Mouse (Mus musculus): Measurements from ENCODE around the gene Klf6. TPM values are rescaled to one million over a fixed set of nuclear protein-coding genes. Genes with fewer than 3 reads are reported as not detected.

Gene Klf6
- polyA plus RNA-seq, 1 experiment from 2014 or later: 42.6 TPM

- H3K9me3 ChIP-seq: no peaks in the 10 kb centered on the region
- H3K4me3 ChIP-seq: no peak overlapping the region
- WGBS: 77% methylated on average over 3 of the region's 3 CpGs
- H3K27me3 ChIP-seq (ENCODE audit: poor library complexity, severe bottlenecking): no peaks in the 10 kb centered on the region
- DNase-seq (ENCODE audit: extremely low spot score, low spot score): no peak
- H3K4me1 ChIP-seq: no peaks in the 10 kb centered on the region
- no peaks in the 10 kb centered on the region for H3K36me3 ChIP-seq (replicated peaks)
- H3K27ac ChIP-seq: no peak overlapping the region
Measured at GRCm38 (mm10) chr13:5890035-5890434, 28.8 kb downstream of the Klf6 start.

GRCm38 (mm10) chr13:5892684-5893447 lies 31.6 kb downstream of the Klf6 start:
- no peaks in the 10 kb centered on the region for H3K27me3 ChIP-seq (ENCODE audit: poor library complexity, severe bottlenecking)
- DNase-seq (ENCODE audit: extremely low spot score, low spot score): no peak
- no peaks in the 10 kb centered on the region for H3K9me3 ChIP-seq
- H3K27ac ChIP-seq: no peak overlapping the region
- 84% methylated on average over 9 of the region's 9 CpGs for WGBS
- 0 out of 2 replicates have a peak, but pooled peaks cover 3% of the 10 kb centered on the region for H3K4me1 ChIP-seq
- no peaks in the 10 kb centered on the region for H3K36me3 ChIP-seq (replicated peaks)
- no peak overlapping the region for H3K4me3 ChIP-seq

GRCm38 (mm10) chr13:5894910-5895309 lies 33.6 kb downstream of the Klf6 start:
- no peaks in the 10 kb centered on the region for H3K27me3 ChIP-seq (ENCODE audit: poor library complexity, severe bottlenecking)
- no peak overlapping the region for H3K4me3 ChIP-seq
- no peak overlapping the region for H3K27ac ChIP-seq
- no peaks in the 10 kb centered on the region for H3K9me3 ChIP-seq
- H3K36me3 ChIP-seq (replicated peaks): no peaks in the 10 kb centered on the region
- H3K4me1 ChIP-seq: peaks cover 7% of the 10 kb centered on the region
- WGBS: 75% methylated on average over 3 of the region's 3 CpGs
- DNase-seq (ENCODE audit: extremely low spot score, low spot score): no peak

GRCm38 (mm10) chr13:5895851-5896250 lies 34.6 kb downstream of the Klf6 start:
- H3K4me3 ChIP-seq: no peak overlapping the region
- H3K4me1 ChIP-seq: peaks cover 12% of the 10 kb centered on the region
- H3K36me3 ChIP-seq (replicated peaks): no peaks in the 10 kb centered on the region
- H3K27me3 ChIP-seq (ENCODE audit: poor library complexity, severe bottlenecking): no peaks in the 10 kb centered on the region
- no peak for DNase-seq (ENCODE audit: extremely low spot score, low spot score)
- no peak overlapping the region for H3K27ac ChIP-seq
- no peaks in the 10 kb centered on the region for H3K9me3 ChIP-seq
- WGBS: 79% methylated on average over 3 of the region's 3 CpGs

GRCm38 (mm10) chr13:5897176-5897959 lies 36.1 kb downstream of the Klf6 start:
- no peak overlapping the region for H3K27ac ChIP-seq
- no peaks in the 10 kb centered on the region for H3K9me3 ChIP-seq
- 82% methylated on average over 14 of the region's 14 CpGs for WGBS
- no peaks in the 10 kb centered on the region for H3K27me3 ChIP-seq (ENCODE audit: poor library complexity, severe bottlenecking)
- no peak for DNase-seq (ENCODE audit: extremely low spot score, low spot score)
- no peak overlapping the region for H3K4me3 ChIP-seq
- no peaks in the 10 kb centered on the region for H3K36me3 ChIP-seq (replicated peaks)
- peaks cover 12% of the 10 kb centered on the region for H3K4me1 ChIP-seq

GRCm38 (mm10) chr13:5899021-5899420 lies 37.7 kb downstream of the Klf6 start:
- Histone ChIP-seq H3K4me1 (peaks cover 12% of the 10 kb centered on the region), H3K4me3 (no peak overlapping the region), H3K9me3 (no peaks in the 10 kb centered on the region), H3K27ac (no peak overlapping the region), H3K27me3 (ENCODE audit: poor library complexity, severe bottlenecking) (no peaks in the 10 kb centered on the region), H3K36me3 (replicated peaks) (no peaks in the 10 kb centered on the region)
- no peak for DNase-seq (ENCODE audit: extremely low spot score, low spot score)
- 76% methylated on average over 1 of the region's 1 CpGs for WGBS

- H3K4me1 ChIP-seq: peaks cover 12% of the 10 kb centered on the region
- H3K27ac ChIP-seq: no peak overlapping the region
- 48% methylated on average over 3 of the region's 3 CpGs for WGBS
- no peak overlapping the region for H3K4me3 ChIP-seq
- no peaks in the 10 kb centered on the region for H3K9me3 ChIP-seq
- no peak for DNase-seq (ENCODE audit: extremely low spot score, low spot score)
- no peaks in the 10 kb centered on the region for H3K36me3 ChIP-seq (replicated peaks)
- no peaks in the 10 kb centered on the region for H3K27me3 ChIP-seq (ENCODE audit: poor library complexity, severe bottlenecking)
Measured at GRCm38 (mm10) chr13:5899641-5900040, 38.4 kb downstream of the Klf6 start.

- H3K9me3 ChIP-seq: no peaks in the 10 kb centered on the region
- H3K27ac ChIP-seq: no peak overlapping the region
- H3K4me1 ChIP-seq: no peaks in the 10 kb centered on the region
- no peaks in the 10 kb centered on the region for H3K27me3 ChIP-seq (ENCODE audit: poor library complexity, severe bottlenecking)
- DNase-seq (ENCODE audit: extremely low spot score, low spot score): no peak
- no peak overlapping the region for H3K4me3 ChIP-seq
- 87% methylated on average over 3 of the region's 3 CpGs for WGBS
- H3K36me3 ChIP-seq (replicated peaks): no peaks in the 10 kb centered on the region
Measured at GRCm38 (mm10) chr13:5913201-5913600, 51.9 kb downstream of the Klf6 start.

- H3K27ac ChIP-seq: no peak overlapping the region
- H3K36me3 ChIP-seq (replicated peaks): no peaks in the 10 kb centered on the region
- no peaks in the 10 kb centered on the region for H3K4me1 ChIP-seq
- H3K27me3 ChIP-seq (ENCODE audit: poor library complexity, severe bottlenecking): no peaks in the 10 kb centered on the region
- H3K4me3 ChIP-seq: no peak overlapping the region
- no peak for DNase-seq (ENCODE audit: extremely low spot score, low spot score)
- H3K9me3 ChIP-seq: no peaks in the 10 kb centered on the region
Measured at GRCm38 (mm10) chr13:5917360-5917759, 56.1 kb downstream of the Klf6 start.

GRCm38 (mm10) chr13:5919966-5920365 lies 58.7 kb downstream of the Klf6 start:
- H3K36me3 ChIP-seq (replicated peaks): no peaks in the 10 kb centered on the region
- DNase-seq (ENCODE audit: extremely low spot score, low spot score): no peak
- 88% methylated on average over 4 of the region's 4 CpGs for WGBS

More at GRCm38 (mm10) chr13:5919966-5920365, 58.7 kb downstream of the Klf6 start:
- Histone ChIP-seq H3K27ac (no peak overlapping the region), H3K4me1 (no peaks in the 10 kb centered on the region), H3K9me3 (no peaks in the 10 kb centered on the region), H3K27me3 (ENCODE audit: poor library complexity, severe bottlenecking) (no peaks in the 10 kb centered on the region), H3K4me3 (no peak overlapping the region)

Small RNA genes lying within 50 kb of the gene (microRNA-seq; reads per million reads assigned to microRNA genes)
- gene Gm26043: not detected

Data from forebrain, embryonic 10.5 days (tissue).